Mouse (Mus musculus) embryo, embryonic 11 days (tissue): ENCODE measurements around the gene Usp25.

ENCODE experiments used
- DNase-seq: peaks from one replicate; pipeline ENCODE4 v3.0.0-alpha.2; 2015

The Usp25 gene

DNA sequence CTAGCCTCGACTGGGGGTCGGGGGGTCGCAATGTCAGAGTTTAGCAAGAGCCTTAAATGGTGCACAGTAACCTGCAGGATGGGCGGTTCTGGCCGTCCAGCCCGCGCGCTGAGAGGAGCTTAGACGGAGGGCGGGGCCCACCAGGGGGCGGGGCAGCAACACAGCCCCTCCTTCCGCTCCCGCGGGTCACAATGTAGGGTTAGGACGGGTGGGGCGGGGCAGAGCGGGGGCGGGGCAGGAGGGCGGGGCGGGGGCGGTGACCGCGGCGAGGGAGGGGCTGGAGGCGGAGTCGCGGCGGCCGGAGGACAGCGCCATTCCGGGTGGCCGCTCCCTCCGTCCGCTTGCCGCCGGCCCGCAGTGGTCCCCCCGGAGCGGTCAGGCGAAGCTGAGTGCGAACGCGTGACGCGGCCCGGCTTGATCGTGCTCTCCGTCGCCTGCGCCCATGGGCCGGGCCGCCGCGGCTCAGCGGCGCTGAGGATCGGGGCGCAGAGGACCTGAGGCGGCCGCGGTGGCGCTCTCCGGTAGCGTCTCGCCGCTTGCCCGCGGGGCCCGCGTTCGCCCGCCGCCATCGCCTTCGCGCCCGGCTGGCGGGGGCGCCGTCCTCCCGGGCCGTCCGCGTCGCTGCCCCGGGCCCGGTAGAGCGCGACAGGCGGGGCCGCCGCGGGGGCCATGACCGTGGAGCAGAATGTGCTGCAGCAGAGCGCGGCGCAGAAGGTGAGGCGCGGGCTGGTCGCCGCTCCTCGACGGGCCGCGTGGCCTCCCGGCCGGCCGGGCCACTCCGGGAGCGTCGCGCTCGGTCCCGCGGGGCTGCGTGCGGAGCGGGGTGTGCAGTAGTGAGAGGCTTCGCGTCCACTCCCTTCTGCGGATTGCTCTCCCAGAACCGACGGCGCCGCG is at the start of gene Usp25:
Usp25 (plus strand) TSS at position 280 of the 894 bp plus-strand sequence.
- DNase-seq = peak; percentile 94

GRCm38 (mm10) chr16:76967593-76968275 is 45.8 kb upstream of the Usp25 start:
- no peak for DNase-seq

- peak; percentile 2 for DNase-seq
Measured at GRCm38 (mm10) chr16:76971211-76971610, 42.3 kb upstream of the Usp25 start.

GRCm38 (mm10) chr16:76976787-76977430 is 36.6 kb upstream of the Usp25 start:
- no peak for DNase-seq

DNA sequence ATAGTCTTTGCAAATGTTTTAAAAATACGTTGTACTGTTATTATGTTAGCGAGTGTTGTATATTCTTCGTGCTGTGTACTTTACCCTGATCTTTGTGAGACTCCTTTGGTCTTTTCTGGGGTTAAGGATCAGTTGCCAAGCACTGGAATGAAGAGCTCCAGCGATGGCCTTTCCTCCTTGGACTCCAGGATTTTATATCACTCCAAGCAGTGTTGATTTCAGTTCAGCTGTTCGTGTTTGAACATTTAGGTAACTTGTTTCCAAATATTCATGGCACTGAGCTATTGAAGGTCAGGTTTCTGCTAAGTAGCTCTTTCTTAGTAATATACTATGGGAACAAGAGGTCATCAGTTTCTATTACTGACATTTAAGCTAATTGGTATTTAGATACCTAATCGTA is 29.8 kb upstream of the Usp25 start:
- no peak for DNase-seq

GRCm38 (mm10) chr16:76987711-76988110 is 25.8 kb upstream of the Usp25 start:
- no peak for DNase-seq

DNA sequence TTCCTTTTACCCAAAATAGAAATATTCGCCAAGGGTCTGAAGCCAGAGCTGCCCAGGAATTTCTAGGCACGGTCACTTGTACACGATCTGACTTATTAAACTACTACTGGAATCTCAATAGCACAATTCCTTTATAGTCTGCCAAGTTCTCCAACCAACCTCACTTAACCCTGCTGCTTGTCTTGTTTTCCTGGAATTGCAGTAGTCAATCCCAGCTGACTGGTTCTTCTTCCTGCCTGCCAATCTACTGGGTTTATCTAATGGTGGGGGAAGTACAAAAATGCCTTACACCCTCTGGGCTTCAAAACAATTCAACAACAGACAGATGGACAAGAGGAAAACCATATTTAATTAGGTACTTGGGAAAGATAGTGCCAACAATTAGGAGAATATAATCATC is 9.6 kb upstream of the Usp25 start:
- DNase-seq = no peak

GRCm38 (mm10) chr16:77009173-77009572 is 4.3 kb upstream of the Usp25 start:
- DNase-seq = no peak

- peak; percentile 36 for DNase-seq
Measured at GRCm38 (mm10) chr16:77014321-77015211, 1.1 kb downstream of the Usp25 start.

DNA sequence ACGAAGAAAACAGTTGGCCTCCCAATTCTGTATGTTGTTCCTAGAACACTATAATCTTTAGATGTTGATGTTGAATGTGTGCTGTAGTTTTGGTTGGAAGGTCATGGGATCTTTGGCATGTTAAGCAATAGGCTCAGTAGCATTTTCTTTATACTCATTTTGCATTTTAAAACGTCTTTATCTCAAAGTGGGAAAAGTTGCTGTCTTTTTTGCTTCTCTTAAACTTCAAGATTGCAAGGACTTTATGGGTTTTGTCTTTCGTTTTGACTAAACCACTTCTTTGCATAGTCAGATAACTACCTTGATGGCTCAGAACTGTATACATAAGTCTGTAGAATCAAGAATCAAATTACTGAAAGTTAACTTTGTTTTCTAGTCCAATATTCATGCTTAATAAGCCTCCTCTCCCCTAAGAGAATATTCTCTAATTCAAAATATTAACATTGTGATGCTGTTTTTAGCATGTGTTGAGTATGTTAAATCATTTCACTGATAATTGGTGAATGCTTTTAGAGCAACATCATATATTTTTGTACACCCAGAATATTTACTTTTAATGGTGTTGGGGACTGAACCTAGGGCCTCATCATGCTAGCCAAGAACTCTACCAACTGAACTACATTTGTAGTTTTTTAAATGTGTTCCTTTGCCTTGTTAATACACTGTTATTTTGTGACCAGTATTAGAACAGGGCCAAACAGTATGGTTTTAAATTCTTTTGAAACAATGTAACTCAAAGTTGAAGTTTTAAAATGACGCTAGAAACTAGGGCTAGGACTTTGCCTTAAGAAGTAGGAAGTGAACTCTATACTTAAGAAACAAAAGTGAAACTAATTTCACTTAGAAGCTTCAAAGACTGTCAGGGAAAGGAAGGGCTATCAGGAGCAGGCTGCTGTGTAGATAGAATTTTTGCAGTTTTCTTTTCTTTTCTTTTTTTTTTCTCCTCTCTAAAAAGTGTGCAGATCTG is 2.2 kb downstream of the Usp25 start:
- DNase-seq = no peak

DNA sequence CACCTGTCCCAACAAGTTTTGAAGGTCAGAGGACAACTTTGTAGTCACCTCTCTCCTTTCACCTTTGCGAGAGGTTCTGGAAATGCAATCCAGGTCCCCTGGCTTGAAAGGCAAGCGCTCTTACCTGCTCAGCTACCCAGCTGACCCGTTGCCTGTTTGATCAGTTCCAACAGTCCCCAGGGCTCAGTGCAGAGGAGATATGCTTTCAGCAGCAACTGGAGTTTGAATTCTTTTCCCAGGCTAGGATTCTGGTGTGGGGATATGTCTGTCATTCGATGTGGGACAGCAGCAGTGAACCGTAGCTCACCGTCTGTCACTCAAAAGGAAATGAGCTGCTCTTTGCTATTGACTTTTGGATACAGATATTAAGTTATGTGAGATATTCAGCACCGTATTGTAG is 4.4 kb downstream of the Usp25 start:
- DNase-seq = no peak

DNA sequence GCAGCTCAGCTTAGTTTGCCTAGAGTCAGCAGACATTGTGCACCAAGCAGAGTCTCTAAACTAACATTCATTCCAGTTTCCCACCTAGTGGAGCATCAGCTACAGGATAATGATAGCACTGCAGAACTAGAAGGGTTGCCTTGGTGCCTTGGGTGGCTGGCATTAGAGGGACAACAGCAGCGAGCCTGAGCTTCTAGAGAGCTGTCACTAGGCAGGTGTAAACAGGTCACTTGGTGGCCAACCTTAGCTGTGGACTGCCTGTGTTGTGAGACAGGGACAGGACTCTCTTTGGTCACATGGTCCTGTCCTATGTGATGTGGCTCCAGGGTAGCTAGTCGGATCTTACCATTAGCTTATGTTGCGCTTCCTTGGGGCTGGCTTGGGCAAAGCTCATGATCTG is 6.7 kb downstream of the Usp25 start:
- DNase-seq = no peak

GRCm38 (mm10) chr16:77023627-77024379 is 10.3 kb downstream of the Usp25 start:
- DNase-seq = no peak

DNA sequence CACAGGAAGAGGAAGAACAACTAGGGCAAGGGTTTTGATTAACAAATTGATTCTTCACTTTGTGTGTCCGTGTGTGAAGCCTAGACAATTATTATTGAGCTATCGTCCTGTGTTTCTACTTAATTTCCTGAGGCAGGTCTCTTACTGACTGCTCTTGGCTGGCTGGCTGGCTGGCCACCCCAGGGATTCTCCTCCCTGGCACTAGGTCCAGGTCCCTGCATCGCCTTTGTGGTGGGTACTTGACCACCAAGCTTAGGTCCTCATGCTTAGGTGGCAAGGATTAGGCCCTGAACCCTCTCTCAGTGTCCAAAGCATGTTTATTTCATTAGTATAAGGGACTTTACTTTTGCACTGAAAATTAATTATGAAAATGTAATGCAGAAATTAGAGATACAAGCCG is 12.6 kb downstream of the Usp25 start:
- DNase-seq = no peak

DNA sequence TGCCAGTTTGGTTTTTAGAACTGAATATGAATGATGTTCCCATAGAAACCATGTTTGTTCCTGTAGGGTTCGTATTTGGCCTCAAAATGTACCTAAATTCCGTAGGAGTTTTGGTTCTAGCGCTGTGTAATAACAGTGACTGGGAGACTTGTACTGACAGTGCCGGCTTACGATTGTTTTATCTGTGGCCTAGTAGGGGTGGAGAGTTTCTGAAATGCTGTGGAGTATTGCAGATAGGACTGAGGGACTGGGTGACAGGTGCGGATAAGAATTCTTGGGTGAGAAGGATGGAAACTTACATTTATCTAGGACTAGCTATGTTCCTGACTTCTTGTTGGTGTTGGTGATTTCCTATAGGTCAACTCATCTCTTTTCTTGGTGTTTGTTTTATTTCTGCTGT is 13.4 kb downstream of the Usp25 start:
- DNase-seq = no peak

- DNase-seq = no peak
Measured at GRCm38 (mm10) chr16:77027976-77028686, 14.6 kb downstream of the Usp25 start.

- no peak for DNase-seq
Measured at GRCm38 (mm10) chr16:77028687-77029417, 15.3 kb downstream of the Usp25 start.

DNA sequence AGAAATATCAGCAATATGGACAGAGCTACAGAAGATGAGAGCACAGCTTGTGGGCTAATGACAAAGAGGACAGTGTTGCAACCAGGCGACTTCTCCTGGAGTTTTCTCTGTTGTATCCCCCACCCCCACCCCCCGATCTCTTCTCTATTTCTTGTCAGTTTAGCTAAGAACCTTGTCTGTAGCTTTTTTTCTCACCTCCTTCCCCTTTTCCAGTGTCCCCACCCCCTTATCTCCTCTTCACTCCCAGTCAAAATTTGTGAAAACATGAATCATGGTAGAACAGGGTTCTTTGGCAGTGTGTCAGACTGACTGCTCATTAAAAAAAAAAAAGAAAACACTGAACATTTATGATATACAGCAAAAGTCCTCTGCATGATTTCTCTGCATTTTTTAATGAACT is 16.9 kb downstream of the Usp25 start:
- DNase-seq = no peak

GRCm38 (mm10) chr16:77034329-77034728 is 20.8 kb downstream of the Usp25 start:
- no peak for DNase-seq
